Comparison of ENCODE assay signal across 8 mouse cellular contexts in the genomic region with DNA sequence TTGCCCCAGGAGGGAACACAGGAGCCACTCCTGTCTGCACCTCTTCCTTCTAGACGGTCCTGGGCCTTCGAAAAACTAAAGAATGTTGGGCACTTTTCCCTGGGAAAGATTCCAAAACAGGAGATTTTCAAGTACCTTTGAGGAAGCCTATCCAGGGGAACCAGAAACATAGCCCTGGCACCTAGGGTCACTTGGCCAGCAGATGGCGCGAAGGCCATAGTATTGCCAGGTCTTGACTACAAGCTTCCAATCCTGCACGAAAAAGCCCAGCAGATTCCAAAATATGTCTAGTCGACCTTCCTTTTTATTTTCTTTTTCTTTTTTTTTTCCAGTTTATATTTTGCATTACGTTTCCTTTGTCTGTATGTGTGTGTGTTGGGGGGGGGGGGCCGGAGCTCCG. TPM values are rescaled to one million over a fixed set of nuclear protein-coding genes. Genes with fewer than 3 reads are reported as not detected.
A peak's percentile ranks its signal among the peaks of the same experiment; 100 is the strongest.
DNase-seq lines count a peak whose midpoint lies in the region; ATAC-seq and TF ChIP-seq lines count a peak whose summit lies in the region.
"Had no signal": no experiment of that assay in that cellular context is flagged by ENCODE, and none has a peak within 500 bp of the region (broad histone marks: within the 10 kb centered on the region; RNA-seq: fewer than 3 reads in every experiment).

No protein-coding gene starts in this region.

- TF ChIP-seq CTCF in embryonic fibroblast, embryonic 13.5 days (IDR thresholded peaks at IDR 0.05; ENCODE audit: borderline replicate concordance, insufficient read depth, low read length), result peak; percentile 58; the same call in 1 of the 2 replicates

- H3K4me1 ChIP-seq in embryonic fibroblast, embryonic 13.5 days (ENCODE audit: control insufficient read depth, insufficient read depth, low read length), result no peaks in the 10 kb centered on the region

- H3K4me3 ChIP-seq in embryonic fibroblast, embryonic 13.5 days (ENCODE audit: insufficient read depth, low read length), result no peak overlapping the region
- H3K4me3 ChIP-seq: embryonic facial prominence, embryonic 15.5 days had no signal

- no peak for ATAC-seq in erythroblast, adult 5-6 weeks (replicated peaks; ENCODE audit: low FRiP score, poor library complexity, severe bottlenecking)

- TF ChIP-seq POLR2A in embryonic fibroblast, embryonic 13.5 days (IDR thresholded peaks at IDR 0.05; ENCODE audit: low read depth, low read length), result no peak

- DNase-seq in heart, postnatal 4 days, result peak; percentile 64
- no peak for DNase-seq in heart, adult 11 months
- peak; percentile 29 for DNase-seq in thymus, postnatal 4 days
- no peak for DNase-seq in thymus, postnatal 14 days
- DNase-seq in lung, postnatal 4 days, result peak; percentile 82 to 83

- H3K27ac ChIP-seq in embryonic fibroblast, embryonic 13.5 days (ENCODE audit: insufficient read depth, low read length), result no peak overlapping the region
- H3K27ac ChIP-seq: embryonic facial prominence, embryonic 15.5 days had no signal

RNA-seq across cellular contexts. Expression of a gene that starts 5.8 kb away (rescaled TPM):
- total RNA-seq in heart, postnatal 4 days (2021), result 1 to 10 TPM; 1.8 to 3.2 TPM
- polyA plus RNA-seq in embryonic fibroblast, embryonic 13.5 days (2011; ENCODE audit: insufficient read length, low read depth, missing spikeins), result not detected in 2 replicates
- total RNA-seq in erythroblast, adult 5-6 weeks (2015; ENCODE audit: low replicate concordance), result 6,400 and 7,048 TPM in 2 replicates
- total RNA-seq in erythroblast, adult 5-6 weeks (2017; ENCODE audit: low replicate concordance), result 1,550 and 2,626 TPM in 2 replicates

RNA-seq across cellular contexts. Expression of a gene that starts 5.8 kb away (rescaled TPM):
- 10 to 100 TPM; 32.4 to 33.7 TPM for total RNA-seq in heart, postnatal 4 days (2021)
- 37.4 and 45.3 TPM in 2 replicates for polyA plus RNA-seq in embryonic fibroblast, embryonic 13.5 days (2011; ENCODE audit: insufficient read length, low read depth, missing spikeins)
- total RNA-seq in erythroblast, adult 5-6 weeks (2015; ENCODE audit: low replicate concordance), result 3.8 and 4.2 TPM in 2 replicates
- 0.60 and 1.1 TPM in 2 replicates for total RNA-seq in erythroblast, adult 5-6 weeks (2017; ENCODE audit: low replicate concordance)

Comparison
In these comparisons a context has a peak if more than half of its experiments do, and no peak if none do; other contexts are left out.
1. DNase-seq: peak in heart, postnatal 4 days (single experiment), thymus, postnatal 4 days (single experiment) and lung, postnatal 4 days (2 of 2); none in heart, adult 11 months (single experiment) and thymus, postnatal 14 days (single experiment).
2. RNA of a gene that starts 5.8 kb away (total RNA-seq): 1,550 to 7,048 TPM in erythroblast, adult 5-6 weeks; 1.8 to 3.2 TPM in heart, postnatal 4 days; every median in the first group is over 100 times any median in the second.
3. RNA of a gene that starts 5.8 kb away (total RNA-seq): 32.4 to 33.7 TPM in heart, postnatal 4 days; 0.60 to 4.2 TPM in erythroblast, adult 5-6 weeks; every median in the first group is over 4 times any median in the second.